Mouse (Mus musculus): Measurements from ENCODE around the gene Vps33b.

GRCm38 (mm10) chr7:80252886-80253285 is 16.6 kb upstream of the Vps33b start:
- TF ChIP-seq TCF12 (IDR thresholded peaks at IDR 0.05; ENCODE audit: low read depth, low read length) (peak; percentile 67), NELFE (IDR thresholded peaks at IDR 0.05; ENCODE audit: low read depth, low read length) (no peak), MAX (IDR thresholded peaks at IDR 0.05; ENCODE audit: low read length) (no peak), EP300 (IDR thresholded peaks at IDR 0.05; ENCODE audit: low read depth in 1 of 2, low read length in 2 of 2) (peak; percentile 34 to 66; a peak in 2 of 4 replicates), CTCF (IDR thresholded peaks at IDR 0.05 in 2 of 3, conservative IDR thresholded peaks at IDR 0.05 in 1 of 3; ENCODE audit: control insufficient read depth in 1 of 3, insufficient read depth in 1 of 3, low read depth in 2 of 3, low read length in 3 of 3, poor library complexity in 1 of 3, severe bottlenecking in 1 of 3) (no peak), POLR2A (IDR thresholded peaks at IDR 0.05; ENCODE audit: control insufficient read depth in 1 of 2, insufficient read depth in 1 of 2, low read depth in 1 of 2, low read length in 2 of 2, poor library complexity in 1 of 2) (no peak)
